Mouse (Mus musculus) erythroblast, embryonic 14.5 days (primary cell): ENCODE results near the gene Irf3.

ENCODE experiments used
- GATA1 ChIP-seq: IDR thresholded peaks from 2 replicates; pipeline ENCODE4 v1.6.1; 2012; ENCODE audit warnings: low read length, inconsistent platforms, mixed read lengths
- TAL1 ChIP-seq: IDR thresholded peaks from 3 replicates; pipeline ENCODE4 v1.6.1; 2012; ENCODE audit warnings: low read length, inconsistent platforms, mixed read lengths

DNA sequence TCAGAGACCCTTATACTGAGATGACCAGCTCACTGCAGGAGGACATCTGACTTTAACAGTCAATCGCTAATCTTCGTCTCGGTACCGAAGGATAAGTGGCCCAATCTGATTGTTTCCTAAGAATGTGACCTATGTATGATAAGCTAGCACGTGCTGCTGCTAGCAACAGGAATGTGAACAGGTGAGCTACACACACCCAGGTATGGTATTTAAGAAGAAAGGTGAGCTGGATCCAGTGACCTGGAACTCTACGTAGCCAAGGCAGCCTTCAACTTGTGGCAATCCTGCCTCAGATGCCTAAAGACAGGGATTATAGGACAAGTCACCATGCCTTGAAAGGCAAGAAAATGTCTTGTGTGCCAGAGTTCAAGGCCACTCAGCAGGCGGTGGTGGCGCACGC lies 41.0 kb downstream of the Irf3 start:
- TF ChIP-seq GATA1 = no peak
- no peak for TF ChIP-seq TAL1
